Mouse (Mus musculus) spleen, postnatal 36 days (tissue): ENCODE results near the gene Gm10642.

Experiments used
- DNase-seq, 2 experiments: peaks; one replicate each; pipeline ENCODE4 v3.0.0; 2022; ENCODE audit warnings: low spot score in 2 of 2, mixed read lengths in 1 of 2

Gm10642 gene

DNA sequence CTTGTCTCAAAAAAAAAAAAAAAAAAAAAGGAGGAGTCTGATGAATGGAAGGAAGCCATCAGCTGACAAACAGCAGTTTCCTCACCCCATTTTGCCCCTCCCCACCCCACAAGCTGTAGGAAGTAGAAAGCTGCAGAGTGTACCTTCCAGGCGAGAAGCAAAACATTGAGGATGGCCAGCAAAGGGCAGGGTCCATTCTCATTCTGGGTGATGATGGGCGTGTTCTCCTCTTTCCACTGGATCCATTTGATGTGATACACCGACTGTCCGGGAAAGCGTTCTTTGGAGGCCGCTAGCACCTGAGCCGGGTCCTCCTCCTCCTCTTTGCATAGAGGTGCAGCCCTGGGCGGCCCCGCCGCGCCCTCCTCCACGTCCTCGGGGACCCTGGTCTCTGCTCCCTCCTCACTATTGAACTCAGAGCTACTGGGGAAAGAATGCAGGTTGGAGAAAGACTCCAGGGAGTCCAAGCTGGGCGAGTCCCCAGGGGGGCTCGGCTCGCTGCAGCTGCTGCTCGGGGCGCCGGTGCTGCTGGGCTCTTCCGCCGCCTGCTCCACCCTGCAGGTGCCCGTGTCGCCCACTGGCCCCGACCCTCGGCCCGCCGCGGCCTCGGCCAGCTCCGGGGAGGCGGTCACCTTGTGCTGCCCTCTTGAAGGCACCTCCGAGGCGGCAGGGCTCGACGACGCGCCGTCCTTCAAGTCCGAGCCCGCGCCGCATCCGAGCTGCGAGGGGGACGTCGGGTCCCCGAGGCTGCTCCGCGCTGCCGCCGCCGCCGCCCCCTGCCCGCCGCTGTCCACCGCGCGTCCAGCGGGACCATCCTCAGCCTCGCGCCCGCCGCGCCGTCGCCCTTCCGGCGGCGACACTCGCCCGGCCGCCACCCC, at the start of gene Gm10642:
Gene Gm10642 (plus strand): TSS at position 122 of the 878 bp plus-strand sequence.
- DNase-seq: peak; percentile 80 to 83

- DNase-seq: no peak
Measured at GRCm38 (mm10) chr9:70611026-70611673, 44.9 kb upstream of the Gm10642 start.

GRCm38 (mm10) chr9:70629711-70630110, 26.3 kb upstream of the Gm10642 start:
- no peak for DNase-seq

DNA sequence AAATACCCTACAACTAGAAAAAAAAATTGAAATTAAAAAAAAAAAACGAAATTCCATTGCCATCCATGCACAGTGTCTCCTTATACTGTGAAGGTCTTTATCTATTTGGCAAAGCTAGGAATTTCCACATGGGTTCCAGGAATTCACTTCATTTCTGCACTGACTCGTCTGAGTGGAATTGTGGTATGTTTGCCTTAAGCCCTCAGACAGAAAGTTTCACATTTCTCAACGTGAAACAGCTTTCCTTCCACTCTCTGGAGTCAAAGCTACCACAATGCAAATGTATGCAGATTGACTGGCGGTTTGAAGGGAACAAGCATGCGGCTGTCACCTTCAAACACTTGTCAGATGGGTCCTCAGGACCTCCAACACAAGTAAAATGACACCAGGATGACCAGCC, 24.4 kb upstream of the Gm10642 start:
- DNase-seq: no peak

- no peak for DNase-seq
Measured at GRCm38 (mm10) chr9:70636748-70637147, 19.3 kb upstream of the Gm10642 start.

DNA sequence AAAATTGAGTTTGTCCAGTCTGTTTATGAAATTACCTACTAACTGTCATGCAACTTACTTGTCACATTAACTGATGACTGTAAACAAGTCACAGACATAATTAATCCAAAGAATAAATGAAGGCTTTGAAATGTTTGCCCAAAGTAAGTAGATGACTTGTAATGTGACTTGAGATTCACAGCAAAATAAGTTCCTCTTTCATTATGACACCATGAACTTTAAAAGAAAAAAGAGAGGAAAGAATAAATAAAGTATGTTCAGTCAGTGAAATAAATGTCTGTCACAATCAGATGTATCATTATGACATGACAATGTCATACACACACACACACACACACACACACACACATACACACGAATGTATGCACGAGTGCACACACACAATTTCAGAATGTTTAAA, 5.8 kb upstream of the Gm10642 start:
- DNase-seq: no peak

GRCm38 (mm10) chr9:70650994-70651393, 5.1 kb upstream of the Gm10642 start:
- DNase-seq: no peak

- DNase-seq: no peak
Measured at GRCm38 (mm10) chr9:70652221-70652620, 3.8 kb upstream of the Gm10642 start.

GRCm38 (mm10) chr9:70653875-70654274, 2.2 kb upstream of the Gm10642 start:
- DNase-seq: no peak

DNA sequence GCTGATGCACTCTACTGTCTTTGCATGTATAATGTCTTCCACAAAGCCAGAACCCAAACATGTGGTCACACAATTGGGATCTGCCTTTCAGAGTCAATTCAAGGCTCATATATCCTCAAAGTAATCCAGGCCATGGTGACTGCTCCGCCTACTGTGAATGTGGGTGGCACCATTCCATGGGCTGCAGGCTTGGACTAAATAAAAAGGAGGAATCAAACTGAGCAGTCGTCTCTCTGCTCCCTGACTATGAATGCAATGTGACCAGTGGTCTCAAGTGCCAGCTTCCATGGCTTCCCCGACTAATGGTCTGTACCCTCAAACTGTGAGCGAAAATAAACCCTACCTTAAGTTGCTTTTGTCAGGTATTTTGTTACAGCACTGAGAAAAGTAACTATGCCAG, 1.6 kb upstream of the Gm10642 start:
- no peak for DNase-seq

GRCm38 (mm10) chr9:70655764-70656129, 304 bp upstream of the Gm10642 start:
- DNase-seq: no peak

- DNase-seq: peak; percentile 99
Measured at GRCm38 (mm10) chr9:70657013-70657967, 1.2 kb downstream of the Gm10642 start, which contains the start of gene Mindy2. Gene Mindy2 (minus strand): TSS chr9:70657174.

GRCm38 (mm10) chr9:70658266-70658665, 2.2 kb downstream of the Gm10642 start:
- DNase-seq: no peak

DNA sequence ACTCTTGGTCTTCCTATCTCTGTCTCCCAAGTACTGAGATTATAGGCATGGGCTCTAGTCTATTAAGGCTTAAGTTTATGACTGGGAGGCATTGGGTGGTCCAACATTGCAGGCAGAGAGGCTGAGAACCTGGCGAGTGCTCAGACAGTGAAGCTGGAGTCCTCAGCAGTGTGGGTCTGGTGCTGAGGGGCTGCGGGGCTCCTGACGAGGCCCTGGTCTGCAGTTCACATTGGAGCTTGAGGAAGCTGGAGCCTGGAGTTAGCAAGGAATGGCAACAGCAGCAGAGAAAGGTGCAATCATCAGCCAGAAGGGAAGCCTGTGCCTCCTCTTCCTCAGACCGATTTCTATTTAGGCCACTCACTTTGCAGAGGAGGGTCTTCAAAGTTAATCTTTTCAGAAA, 8.8 kb downstream of the Gm10642 start:
- DNase-seq: no peak

- no peak for DNase-seq
Measured at GRCm38 (mm10) chr9:70665372-70666145, 9.5 kb downstream of the Gm10642 start.

GRCm38 (mm10) chr9:70666811-70667210, 10.8 kb downstream of the Gm10642 start:
- DNase-seq: no peak

GRCm38 (mm10) chr9:70668048-70668447, 12.0 kb downstream of the Gm10642 start:
- no peak for DNase-seq

- DNase-seq: peak; percentile 33 to 65
Measured at GRCm38 (mm10) chr9:70669197-70669596, 13.1 kb downstream of the Gm10642 start.

- peak; percentile 19 to 41 for DNase-seq
Measured at GRCm38 (mm10) chr9:70670381-70670780, 14.3 kb downstream of the Gm10642 start.

DNA sequence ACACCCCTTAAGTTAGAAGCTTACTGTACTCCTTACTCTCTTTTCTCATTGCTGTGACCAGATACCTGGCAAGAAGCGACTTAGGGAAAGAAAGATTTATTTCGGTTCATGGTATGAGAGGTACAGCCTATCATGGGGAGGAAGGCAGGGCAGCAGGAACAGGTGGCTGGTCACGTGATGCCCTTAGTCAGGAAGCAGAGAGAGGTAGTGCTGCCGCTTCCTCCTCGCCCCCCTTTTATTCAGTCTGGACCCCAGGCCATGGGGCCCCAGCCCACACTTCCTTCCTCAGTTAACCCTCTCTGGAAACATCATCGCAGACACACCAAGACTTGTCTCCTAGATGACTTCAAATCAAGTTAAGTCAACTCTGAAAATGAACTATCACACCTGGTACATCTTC, 15.2 kb downstream of the Gm10642 start:
- peak; percentile 79 for DNase-seq
